Mouse (Mus musculus) liver, postnatal 0 days (tissue): Measurements from ENCODE around the gene Aars2.

Experiments
- CTCF ChIP-seq: sonication (generic); IDR thresholded peaks from 2 replicates; pipeline ENCODE4 v1.5.1; 2016; ENCODE audit warnings: antibody characterized with exemption, low read depth
- EP300 ChIP-seq: IDR thresholded peaks from 2 replicates; pipeline ENCODE4 v1.6.1; 2016; ENCODE audit warnings: antibody characterized with exemption, low read depth, mild to moderate bottlenecking

DNA sequence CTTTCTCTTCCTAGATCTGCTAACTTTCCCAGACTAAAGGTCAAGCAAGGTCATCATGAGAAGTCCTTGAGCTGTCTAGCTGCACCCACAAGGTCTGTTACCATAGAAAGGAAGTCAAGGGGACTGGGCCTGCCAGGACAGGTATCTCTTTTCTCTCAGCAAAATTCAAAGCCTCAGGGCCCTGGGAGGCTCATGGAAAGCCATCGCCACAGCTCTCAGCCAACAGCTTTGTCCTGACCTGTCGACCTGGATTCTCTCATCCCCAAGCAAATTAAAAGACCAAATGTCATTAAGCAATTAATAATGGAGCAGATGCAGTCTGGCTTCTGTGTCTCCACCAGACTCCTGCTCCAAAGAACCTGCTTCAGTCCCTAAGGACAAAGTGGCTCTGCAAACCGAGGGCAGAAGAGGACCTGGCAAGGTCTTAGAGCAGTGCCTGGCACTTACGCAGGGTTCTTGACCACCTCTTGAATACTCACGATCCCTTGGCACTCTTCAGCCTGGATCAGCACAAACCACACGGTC lies 638 bp upstream of the Aars2 start:
- TF ChIP-seq CTCF, result no peak
- no peak for TF ChIP-seq EP300
